Mouse (Mus musculus) kidney, adult 2 months (tissue): ENCODE measurements around the gene Ccdc136.

ENCODE experiments used
- CTCF ChIP-seq: fragments of 200-500 bp; conservative IDR thresholded peaks from 2 replicates; pipeline ENCODE4 v1.5.1; 2011; ENCODE audit warnings: low read depth, mild to moderate bottlenecking, control low read depth, low read length, moderate library complexity, mixed read lengths; ENCODE audit not compliant: insufficient read depth, insufficient read length
- POLR2A ChIP-seq: fragments of 200-500 bp; IDR thresholded peaks from one replicate; pipeline ENCODE4 v1.6.1; 2011; ENCODE audit warnings: low read depth, low read length, control low read depth

DNA sequence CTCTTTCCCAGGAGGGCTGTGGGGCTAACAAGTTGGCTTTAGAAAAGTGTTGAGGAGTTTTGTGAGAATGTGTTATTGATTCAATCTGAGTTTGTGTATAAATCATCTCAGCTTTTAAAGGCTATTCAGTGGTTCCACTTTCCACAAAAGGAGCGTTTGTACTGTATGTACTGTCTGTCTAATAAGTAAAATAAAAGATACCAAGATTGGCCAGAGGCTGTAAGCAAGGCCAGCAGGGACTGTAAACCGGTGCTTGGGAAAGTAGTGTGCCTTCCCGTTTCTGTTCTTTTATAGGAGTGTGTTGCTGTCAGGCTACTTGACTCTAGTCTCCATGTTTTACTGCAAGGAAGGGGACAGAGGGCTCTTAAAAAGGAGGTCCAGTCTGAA, 33.0 kb upstream of the Ccdc136 start:
- TF ChIP-seq POLR2A (no peak), CTCF (no peak)
